Mouse (Mus musculus): ENCODE measurements at regions not wholly inside any gene's neighbourhood (a gene's known extent, or its start where the extent isn't known, plus 50 kb on each side); places are given as distances from the start of the nearest gene placed in this dataset.
A peak's percentile ranks its signal among the peaks of the same experiment; 100 is the strongest.

DNA sequence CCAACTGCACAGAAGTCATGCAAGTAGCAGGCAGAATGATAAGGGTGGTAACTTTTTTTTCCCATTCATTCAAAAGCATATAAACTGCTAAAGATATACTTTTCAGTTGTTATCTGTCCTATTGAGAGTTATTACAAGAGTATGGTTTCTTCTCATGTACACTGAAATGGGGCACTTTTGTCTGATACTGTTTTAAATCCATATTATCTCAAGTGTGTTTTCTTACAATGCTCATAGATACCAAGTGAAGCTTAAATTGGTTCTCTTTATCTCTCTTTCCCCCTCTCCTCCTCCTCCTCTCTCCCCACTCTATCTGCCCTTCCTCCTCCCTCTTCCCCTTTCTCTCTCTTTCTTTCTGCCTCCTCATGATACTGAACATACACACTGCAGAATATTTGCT, 584.8 kb upstream of the C030005K15Rik start:
- DNase-seq: no peak

- DNase-seq: no peak
These were observed 591.9 kb upstream of the C030005K15Rik start for GRCm38 (mm10) chr10:98318416-98318815.

GRCm38 (mm10) chr10:98323846-98324245, 590.4 kb upstream of the Atp2b1 start:
- no peak for DNase-seq

DNA sequence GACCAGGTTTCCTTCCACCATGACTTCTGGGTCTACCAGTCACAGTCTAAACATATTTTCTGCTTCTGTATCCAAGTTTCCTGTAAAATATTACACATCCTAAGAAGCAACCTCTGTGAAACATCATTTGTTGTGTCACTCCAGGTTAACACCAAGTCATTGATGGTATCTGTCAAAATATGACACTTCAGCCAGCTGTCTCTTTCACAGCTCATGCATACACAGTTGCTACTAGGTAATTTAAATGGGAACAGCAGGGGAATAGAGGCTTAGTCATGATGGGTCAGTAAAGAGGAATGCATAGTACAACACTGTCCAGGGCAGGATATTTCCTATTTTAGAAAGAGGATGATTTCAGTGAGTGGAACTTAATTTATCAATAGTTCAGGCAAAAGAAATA, 589.6 kb upstream of the Atp2b1 start:
- DNase-seq: no peak

DNA sequence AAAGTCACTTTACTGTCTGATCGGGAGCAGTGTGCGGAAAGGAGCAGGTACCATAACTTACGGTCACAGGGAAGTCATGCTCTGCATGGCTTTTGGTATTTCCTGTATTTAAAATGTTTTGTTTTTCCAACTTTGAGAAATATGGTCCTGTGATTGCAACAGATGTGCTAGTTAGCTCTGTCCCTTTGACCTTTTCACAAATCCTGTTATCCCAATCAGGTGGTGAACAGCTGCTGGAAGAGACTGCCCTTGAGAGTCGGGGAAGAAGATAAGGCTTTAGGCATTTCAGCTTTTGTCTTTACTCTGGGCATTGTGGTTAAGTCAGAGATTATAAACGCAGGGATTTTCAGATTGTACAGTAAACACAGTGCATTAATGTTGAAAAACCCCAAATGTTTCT, 588.5 kb upstream of the Atp2b1 start:
- DNase-seq: no peak

- DNase-seq: no peak
These were observed 581.5 kb upstream of the Atp2b1 start for GRCm38 (mm10) chr10:98332682-98333081.

DNA sequence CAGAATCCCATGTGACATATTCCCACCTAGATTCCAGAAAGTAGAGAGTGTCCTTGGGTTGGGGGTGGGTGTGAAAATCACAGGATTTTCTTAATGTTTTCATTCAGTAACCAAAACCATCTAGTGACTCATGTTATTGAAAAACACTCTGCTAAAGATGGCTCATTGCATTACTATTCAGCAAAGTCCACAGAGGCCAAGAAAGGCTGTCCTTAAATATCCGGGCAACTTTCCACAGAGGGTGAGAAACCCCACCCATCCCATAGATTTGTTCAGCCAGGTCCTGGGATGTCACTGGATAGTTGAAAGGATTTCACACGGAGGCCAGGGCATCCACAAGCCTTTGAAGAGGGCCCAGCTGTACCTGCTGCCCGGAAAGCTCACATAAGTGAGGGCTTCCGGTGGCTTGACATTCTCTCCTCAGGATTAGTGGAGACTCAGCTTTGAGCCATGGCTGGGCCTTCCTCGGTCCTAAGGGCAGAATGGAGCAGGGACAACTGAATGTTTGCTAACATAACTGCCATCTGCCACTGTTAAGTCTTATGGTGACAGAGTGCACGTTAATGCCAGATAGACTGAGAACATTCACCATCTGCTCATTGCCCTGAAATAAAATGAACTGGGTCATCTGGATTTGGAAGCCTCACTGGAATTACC, 580.7 kb upstream of the Atp2b1 start:
- peak; percentile 92 for DNase-seq

GRCm38 (mm10) chr10:98343827-98344226, 570.4 kb upstream of the Atp2b1 start:
- DNase-seq: peak; percentile 85

- DNase-seq: peak; percentile 98
These were observed 564.7 kb upstream of the Atp2b1 start for GRCm38 (mm10) chr10:98349466-98349865.

DNA sequence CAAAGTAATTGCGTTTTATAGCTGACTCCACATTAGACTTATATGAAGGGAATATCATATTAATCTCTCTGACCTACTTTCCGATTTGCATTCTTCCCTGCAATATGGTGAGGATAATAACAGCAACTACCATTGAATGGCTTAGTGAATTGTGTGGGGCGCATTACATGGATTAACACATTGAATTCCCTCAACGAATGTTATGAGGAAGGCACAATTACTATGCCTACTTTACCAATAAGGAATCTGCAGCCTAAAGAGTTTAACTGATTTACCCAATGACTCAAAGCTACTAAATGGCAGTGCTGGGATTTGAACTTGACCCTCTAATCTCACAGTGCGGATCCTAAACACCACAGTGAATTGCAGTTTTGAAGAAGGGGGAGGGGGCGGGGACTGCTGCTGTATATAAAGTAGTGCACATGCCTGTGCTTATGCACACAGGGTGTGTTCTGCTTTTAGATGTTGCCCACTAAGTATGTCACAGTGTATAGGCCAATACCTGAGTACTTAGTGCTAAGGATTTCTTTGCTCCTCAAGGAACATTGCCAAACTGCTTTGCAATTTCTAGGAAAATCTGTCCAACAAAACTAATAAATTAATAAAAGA, 563.8 kb upstream of the Atp2b1 start:
- no peak for DNase-seq

DNA sequence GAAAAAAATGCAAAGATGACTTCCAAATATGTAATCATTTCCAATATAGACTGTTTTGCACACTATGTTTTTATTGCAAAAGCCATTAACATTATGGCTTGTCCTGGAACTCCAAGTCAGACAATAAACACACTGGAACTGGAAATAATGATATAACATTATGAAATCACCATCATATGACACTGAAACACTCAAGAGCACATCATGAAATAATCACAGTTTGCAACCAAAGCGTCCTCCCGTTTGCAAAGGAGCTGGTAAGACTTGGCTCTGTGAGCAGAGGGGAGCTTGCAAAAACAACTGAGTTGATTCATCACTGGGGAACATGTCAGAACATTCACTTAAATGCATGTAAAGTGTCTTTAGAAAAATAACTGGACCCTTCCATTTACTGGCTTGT, 562.1 kb upstream of the Atp2b1 start:
- no peak for DNase-seq

GRCm38 (mm10) chr10:98354486-98354885, 559.7 kb upstream of the Atp2b1 start:
- DNase-seq: no peak

- no peak for DNase-seq
These were observed 549.6 kb upstream of the Atp2b1 start for GRCm38 (mm10) chr10:98364604-98365003.

DNA sequence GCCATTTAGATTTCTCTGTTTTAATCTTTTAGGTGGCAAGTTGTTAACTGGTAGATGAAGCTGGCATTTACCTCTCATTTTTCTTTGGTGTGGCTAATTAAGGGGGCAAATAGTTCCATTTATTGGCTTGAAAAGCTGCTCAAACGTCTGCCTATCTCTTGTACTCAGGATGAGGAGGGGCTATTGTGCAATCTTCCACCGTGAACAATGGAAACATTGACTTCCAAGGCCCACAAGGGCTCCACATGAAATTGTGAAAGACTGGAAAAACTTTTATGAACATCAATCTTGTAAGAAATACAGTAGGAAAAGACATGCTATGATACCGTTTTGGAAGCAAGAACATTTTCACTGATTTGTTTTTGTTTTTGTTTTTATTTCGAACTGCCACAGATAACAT, 541.6 kb upstream of the Atp2b1 start:
- DNase-seq: peak; percentile 92

DNA sequence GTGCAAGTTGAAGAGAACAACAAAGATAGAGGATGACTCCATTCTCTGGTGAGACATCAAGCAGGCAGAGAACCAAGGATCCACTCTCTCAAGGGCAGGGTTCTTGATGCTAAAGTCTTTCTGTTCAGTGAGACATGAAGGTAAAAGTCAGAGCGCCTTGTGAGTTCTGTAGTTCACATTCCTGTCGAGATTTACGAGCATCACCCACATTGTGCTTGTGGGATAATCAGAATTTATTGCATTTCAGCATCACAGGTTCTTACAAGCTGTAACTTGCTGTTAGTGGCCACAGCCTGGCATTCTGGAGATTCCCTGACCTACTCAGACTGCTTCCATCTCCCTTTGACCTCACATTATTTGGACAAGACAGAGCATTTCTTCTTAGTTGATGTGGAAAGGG, 540.9 kb upstream of the Atp2b1 start:
- DNase-seq: peak; percentile 86

- no peak for DNase-seq
These were observed 539.5 kb upstream of the Atp2b1 start for GRCm38 (mm10) chr10:98374684-98375083.

DNA sequence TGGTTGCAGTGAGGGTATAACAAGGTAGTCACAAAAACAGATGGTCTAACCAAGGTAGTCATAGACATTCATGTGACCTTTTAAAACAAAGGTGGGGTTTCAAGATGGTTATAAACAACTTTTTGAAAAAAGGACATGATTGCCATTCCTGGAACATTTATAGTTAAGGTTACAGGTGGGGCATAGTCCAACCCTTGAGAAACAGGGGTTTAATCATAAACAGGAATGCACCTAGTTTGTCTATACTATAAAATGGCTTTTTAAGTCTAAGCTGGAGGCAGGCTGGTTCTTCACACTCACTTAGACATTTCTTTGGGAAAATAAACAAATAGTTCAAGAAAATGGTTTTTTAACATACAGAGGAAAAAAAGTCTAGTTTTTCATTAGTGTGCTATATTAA, 525.7 kb upstream of the Atp2b1 start:
- DNase-seq: no peak

GRCm38 (mm10) chr10:98399864-98400263, 514.3 kb upstream of the Atp2b1 start:
- DNase-seq: no peak

GRCm38 (mm10) chr10:98417807-98418743, 496.1 kb upstream of the Atp2b1 start:
- DNase-seq: no peak

DNA sequence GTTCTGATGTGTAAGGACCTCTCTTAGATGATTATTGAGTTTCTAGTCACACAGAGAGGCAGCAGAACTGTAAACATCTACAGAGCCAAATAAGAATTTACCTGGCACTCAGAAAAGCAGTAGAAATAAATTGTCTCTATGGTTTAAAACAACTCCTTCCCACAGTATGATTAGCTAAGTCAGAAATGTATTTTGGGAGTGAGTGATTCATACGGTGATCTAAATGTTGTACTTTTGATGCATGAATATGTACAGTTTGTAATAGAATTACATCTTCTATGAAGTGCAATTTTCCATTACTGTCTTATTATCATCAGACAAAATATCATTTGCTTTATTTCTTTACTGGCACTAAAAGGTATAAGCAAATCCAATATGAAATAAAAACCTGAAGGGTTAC, 489.8 kb upstream of the Atp2b1 start:
- DNase-seq: no peak

DNA sequence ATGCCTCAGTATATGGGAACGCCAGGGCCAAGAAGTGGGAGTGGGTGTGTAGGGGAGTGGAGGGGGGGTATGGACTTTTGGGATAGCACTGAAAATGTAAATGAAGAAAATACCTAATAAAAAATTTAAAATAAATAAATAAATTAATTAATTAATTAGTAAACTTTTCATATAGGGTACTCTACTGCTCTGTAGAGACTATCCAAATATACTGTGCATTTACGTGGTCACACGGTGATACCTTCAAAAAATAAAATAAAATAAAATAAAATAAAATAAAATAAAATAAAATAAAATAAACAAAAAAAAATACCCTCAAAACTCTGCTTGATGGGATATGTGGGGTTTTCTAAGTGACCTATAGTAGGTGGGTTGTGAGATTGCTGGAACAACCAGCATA, 479.2 kb upstream of the Atp2b1 start:
- no peak for DNase-seq

DNA sequence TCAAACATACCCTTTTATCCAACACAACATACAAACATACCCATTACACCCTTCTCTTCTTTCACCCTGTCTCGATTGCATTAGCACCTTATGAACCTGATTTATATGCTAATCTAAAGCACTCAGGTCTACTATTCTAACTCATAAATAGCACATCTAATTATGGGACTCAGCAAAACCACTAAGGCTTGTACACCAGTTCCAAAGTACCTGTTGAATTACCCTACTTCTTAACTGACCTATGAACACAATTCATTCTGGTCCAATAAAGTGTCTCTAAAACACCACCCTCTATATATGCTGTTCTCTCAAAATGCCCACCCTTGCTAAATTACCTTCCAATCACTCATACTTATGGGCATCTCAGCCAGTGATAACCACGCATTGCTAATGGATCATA, 452.7 kb upstream of the Atp2b1 start:
- no peak for DNase-seq

- no peak for DNase-seq
These were observed 439.6 kb upstream of the Atp2b1 start for GRCm38 (mm10) chr10:98474581-98474980.
